ENCODE assay signal across 24 mouse cellular contexts in genomic region chr2:58031431-58031830, GRCm38 (mm10). TPM values are rescaled to one million over a fixed set of nuclear protein-coding genes. Genes with fewer than 3 reads are reported as not detected.
DNase-seq lines count a peak whose midpoint lies in the region; ATAC-seq lines count a peak whose summit lies in the region.
"Had no signal": no experiment of that assay in that cellular context is flagged by ENCODE, and none has a peak within 500 bp of the region (broad histone marks: within the 10 kb centered on the region; RNA-seq: fewer than 3 reads in every experiment).

No protein-coding gene starts in this region.

- DNase-seq in adrenal gland, adult 2 months, result peak; percentile 52
- DNase-seq in adrenal gland, postnatal 25 days, result no peak
- DNase-seq in NIH3T3 (ENCODE audit: low read depth), result peak; percentile 62
- peak; percentile 31 for DNase-seq in brain, adult 2 months (ENCODE audit: low read depth, low spot score)
- no peak for DNase-seq in cerebellum, postnatal 10 days
- no peak for DNase-seq in thymus, postnatal 36 days
- DNase-seq: cerebellum, adult 18-20 months; cerebellum, adult 9-11 months; gastrocnemius, postnatal 10 days; heart, adult 2 months; heart, postnatal 14 days; kidney, adult 11 months had no signal

- no peak for ATAC-seq in midbrain, embryonic 16.5 days
- ATAC-seq: forebrain, embryonic 15.5 days; hindbrain, postnatal 0 days had no signal

- no peak overlapping the region for H3K4me3 ChIP-seq in midbrain, embryonic 16.5 days (ENCODE audit: low read depth, low read length)
- H3K4me3 ChIP-seq: embryonic facial prominence, embryonic 10.5 days; erythroblast, embryonic 14.5 days; forebrain, embryonic 15.5 days; heart, adult 2 months; heart, embryonic 15.5 days; hindbrain, embryonic 13.5 days had no signal

- 91% methylated on average over 3 of the region's 3 CpGs for WGBS in midbrain, embryonic 16.5 days

- no peak overlapping the region for H3K4me2 ChIP-seq in midbrain, embryonic 16.5 days (ENCODE audit: low read length)
- H3K4me2 ChIP-seq: forebrain, embryonic 15.5 days; heart, embryonic 11.5 days; heart, embryonic 15.5 days; hindbrain, embryonic 13.5 days had no signal

- H3K4me1 ChIP-seq in midbrain, embryonic 16.5 days (ENCODE audit: control insufficient read depth, insufficient read depth, low read length), result no peaks in the 10 kb centered on the region
- H3K4me1 ChIP-seq: embryonic facial prominence, embryonic 10.5 days; forebrain, embryonic 15.5 days; heart, embryonic 15.5 days; hindbrain, embryonic 13.5 days had no signal

- H3K9me3 ChIP-seq in midbrain, embryonic 16.5 days (replicated peaks; ENCODE audit: control insufficient read depth, low read length, poor library complexity, severe bottlenecking), result no peaks in the 10 kb centered on the region
- H3K9me3 ChIP-seq: embryonic facial prominence, embryonic 10.5 days; forebrain, embryonic 15.5 days; heart, embryonic 15.5 days; hindbrain, embryonic 13.5 days had no signal

- H3K36me3 ChIP-seq in midbrain, embryonic 16.5 days (ENCODE audit: control insufficient read depth, insufficient read depth, low read length), result no peaks in the 10 kb centered on the region
- H3K36me3 ChIP-seq: embryonic facial prominence, embryonic 10.5 days; forebrain, embryonic 15.5 days; heart, embryonic 15.5 days; hindbrain, embryonic 13.5 days had no signal

- no peaks in the 10 kb centered on the region; the same call in none of the 2 replicates for H3K27me3 ChIP-seq in midbrain, embryonic 16.5 days (ENCODE audit: control insufficient read depth, insufficient read depth, low read depth, low read length)
- H3K27me3 ChIP-seq: forebrain, embryonic 15.5 days; heart, embryonic 15.5 days; hindbrain, embryonic 13.5 days had no signal

- H3K9ac ChIP-seq in midbrain, embryonic 16.5 days (ENCODE audit: low read depth, low read length), result no peak overlapping the region
- H3K9ac ChIP-seq: forebrain, embryonic 15.5 days; heart, embryonic 15.5 days; hindbrain, embryonic 13.5 days had no signal

- H3K27ac ChIP-seq in midbrain, embryonic 16.5 days (ENCODE audit: low read length), result no peak overlapping the region
- H3K27ac ChIP-seq: embryonic facial prominence, embryonic 10.5 days; forebrain, embryonic 15.5 days; heart, adult 2 months; heart, embryonic 15.5 days; hindbrain, embryonic 13.5 days; hindbrain, postnatal 0 days had no signal

RNA-seq across cellular contexts. Expression of gene Ermn, which starts 21.2 kb away (rescaled TPM):
- not detected for total RNA-seq in adrenal gland, adult 2 months (2021)
- not detected in 2 replicates for polyA plus RNA-seq in adrenal gland, adult 2 months (2012; rRNA removed)
- not detected in 2 replicates for total RNA-seq in adrenal gland, postnatal 25 days (2021)
- polyA plus RNA-seq in midbrain, embryonic 16.5 days (2015; fragmentation: Nextera tagmentation; extraction: Ambion mirVana), result 0.26 and 0.35 TPM in 2 replicates
- total RNA-seq: ES-E14; gastrocnemius, postnatal 10 days; heart, adult 2 months; heart, postnatal 14 days; hematopoietic stem cell, adult 5-6 weeks had no signal
- polyA plus RNA-seq: erythroblast, embryonic 14.5 days; gonadal fat pad, adult 2 months; heart, adult 2 months; heart, embryonic 11.5 days; heart, embryonic 15.5 days; intestine, embryonic 14.5 days had no signal

RNA-seq across cellular contexts. Expression of gene Galnt5, which starts 33.7 kb away (rescaled TPM):
- total RNA-seq in adrenal gland, adult 2 months (2021), result not detected
- polyA plus RNA-seq in adrenal gland, adult 2 months (2012; rRNA removed), result not detected in 2 replicates
- total RNA-seq in adrenal gland, postnatal 25 days (2021), result not detected in 2 replicates
- not detected in 2 replicates for polyA plus RNA-seq in midbrain, embryonic 16.5 days (2015; fragmentation: Nextera tagmentation; extraction: Ambion mirVana)
- total RNA-seq: ES-E14; heart, adult 2 months had no signal
- polyA plus RNA-seq: erythroblast, embryonic 14.5 days; forebrain, embryonic 15.5 days; hindbrain, embryonic 13.5 days had no signal

Comparison
In these comparisons a context has a peak if more than half of its experiments do, and no peak if none do; other contexts are left out.
1. DNase-seq: peak in adrenal gland, adult 2 months (single experiment), NIH3T3 (single experiment) and brain, adult 2 months (single experiment); none in adrenal gland, postnatal 25 days (single experiment), cerebellum, postnatal 10 days (0 of 2) and thymus, postnatal 36 days (0 of 2).